Mouse (Mus musculus): Measurements from ENCODE around the gene Vmn1r4.

Gene Vmn1r4

DNA sequence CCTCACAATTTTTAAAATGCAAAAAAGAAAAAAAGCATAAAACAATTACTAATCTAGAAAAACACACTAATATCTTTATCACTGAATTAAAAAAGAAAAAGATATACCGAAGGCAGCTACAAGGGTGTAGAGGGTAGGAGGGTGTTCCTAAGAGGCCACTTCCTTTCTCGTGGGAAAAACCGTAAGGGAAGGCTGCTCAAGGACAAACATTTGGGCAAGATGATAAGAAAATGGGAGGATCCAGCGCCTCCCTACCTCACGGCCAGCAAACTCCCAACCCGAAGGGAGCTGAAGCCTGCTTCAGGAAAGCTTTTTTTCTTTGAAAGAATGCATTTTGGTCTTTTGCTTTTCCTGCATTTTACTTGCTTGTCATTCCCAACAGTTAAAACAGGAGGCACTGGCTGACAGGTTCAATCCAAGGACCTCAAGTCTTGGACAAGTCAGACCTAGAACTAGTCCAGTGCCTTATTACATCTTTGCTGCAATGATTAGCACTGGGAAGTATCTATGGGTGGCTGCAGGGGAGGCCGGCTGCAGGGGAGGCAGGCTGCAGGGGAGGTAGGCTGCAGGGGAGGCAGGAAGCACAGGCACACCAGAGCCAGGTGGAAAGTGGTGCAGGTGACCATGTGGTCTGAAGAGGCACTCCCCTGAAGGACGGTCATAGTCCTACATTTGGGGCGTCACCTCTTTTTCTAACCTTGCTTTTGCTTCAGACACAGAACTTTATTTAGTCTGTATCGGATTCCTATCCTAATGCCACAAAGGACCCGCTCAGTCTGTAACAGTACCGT is 6.0 kb upstream of the Vmn1r4 start:
- DNase-seq, result no peak

DNA sequence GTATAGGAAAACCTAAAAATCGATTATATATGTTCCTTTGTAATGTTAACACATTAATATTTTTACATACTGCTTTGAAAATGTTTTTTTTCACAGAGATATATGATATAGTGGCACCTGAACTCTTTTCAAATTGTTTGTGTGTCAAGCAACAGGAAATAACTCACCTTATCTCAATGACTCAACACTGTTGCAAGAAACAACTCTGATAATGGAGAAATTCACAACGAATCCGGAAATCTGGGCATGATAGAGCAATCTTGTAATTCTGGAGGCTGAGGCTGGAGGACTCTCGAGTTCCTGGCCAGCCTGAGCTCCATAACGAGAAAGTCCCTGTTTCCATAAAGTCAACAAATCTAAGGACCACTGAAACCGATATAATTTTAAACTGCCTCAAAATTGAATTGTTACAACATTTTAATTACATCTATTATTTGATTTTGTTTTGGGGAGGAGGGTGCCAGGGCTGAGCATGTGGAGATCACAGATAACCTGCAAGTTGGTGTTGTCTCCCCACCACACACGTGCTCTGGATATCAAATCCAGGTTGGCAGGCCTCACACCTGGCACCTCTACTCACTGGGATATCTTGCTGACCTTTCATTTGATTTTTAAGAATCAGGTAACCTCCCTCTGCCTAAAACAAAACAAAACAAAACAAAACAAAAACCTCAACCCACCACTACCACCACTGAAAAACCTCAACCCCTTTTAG is 4.3 kb upstream of the Vmn1r4 start:
- DNase-seq, result no peak

DNA sequence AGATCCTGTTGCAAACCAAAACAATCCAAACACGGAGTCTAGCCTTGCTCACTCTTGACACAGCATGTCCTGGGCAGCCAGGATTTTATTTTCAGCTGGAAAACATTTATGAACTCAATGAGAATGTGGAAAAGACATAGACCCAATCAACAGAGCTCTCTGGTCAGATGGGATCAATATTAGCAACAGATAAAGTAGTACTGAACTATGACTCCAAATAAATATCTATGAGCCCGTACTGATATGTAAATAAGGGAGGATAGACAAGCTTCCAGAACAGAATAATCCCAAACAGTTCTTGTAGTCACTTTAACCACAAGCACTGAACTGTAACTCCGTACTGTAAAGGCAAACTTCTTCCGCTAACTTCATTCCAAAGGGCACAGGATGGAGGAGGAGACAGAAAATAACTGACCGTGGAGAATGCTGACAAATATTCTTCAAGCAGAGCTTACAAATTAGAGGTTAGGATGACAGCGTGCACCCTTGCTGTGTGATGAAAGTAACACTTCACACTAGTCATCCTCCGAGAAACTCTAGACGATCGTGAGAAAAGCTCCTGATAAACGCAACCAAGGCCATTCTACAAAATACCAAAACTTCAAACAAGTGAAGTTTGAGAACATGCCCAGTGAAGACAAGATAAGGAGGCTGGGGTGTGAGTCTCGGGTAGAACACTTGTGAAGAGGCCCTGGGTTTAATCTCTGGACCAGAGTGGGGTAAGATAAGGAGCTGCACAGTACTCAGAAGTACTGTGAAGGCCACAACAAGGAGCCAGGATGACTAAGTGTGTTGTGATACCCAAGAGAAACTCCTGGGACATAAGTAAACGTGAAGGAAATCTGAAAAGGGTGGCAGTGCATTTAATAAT is 3.4 kb upstream of the Vmn1r4 start:
- peak; percentile 61 for DNase-seq

DNA sequence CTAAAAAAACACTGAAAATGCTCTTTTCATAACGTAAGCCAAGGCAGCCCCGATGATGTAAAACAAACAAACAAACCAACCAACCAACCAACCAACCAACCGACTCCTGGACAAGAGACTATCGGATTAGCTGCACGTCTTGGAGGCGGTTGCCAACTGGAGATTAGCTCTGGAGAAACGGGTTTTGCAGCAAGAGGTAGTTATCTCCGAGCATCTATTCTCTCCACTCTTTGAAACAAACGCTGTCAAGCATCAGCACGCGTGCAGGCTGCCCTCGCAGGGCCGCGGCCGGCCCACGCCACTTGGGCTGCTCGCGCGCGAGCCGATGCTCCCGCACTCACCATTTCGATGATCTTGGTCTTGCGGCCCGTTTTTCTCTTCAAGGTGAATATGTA is 487 bp upstream of the Vmn1r4 start:
- DNase-seq, result no peak

DNA sequence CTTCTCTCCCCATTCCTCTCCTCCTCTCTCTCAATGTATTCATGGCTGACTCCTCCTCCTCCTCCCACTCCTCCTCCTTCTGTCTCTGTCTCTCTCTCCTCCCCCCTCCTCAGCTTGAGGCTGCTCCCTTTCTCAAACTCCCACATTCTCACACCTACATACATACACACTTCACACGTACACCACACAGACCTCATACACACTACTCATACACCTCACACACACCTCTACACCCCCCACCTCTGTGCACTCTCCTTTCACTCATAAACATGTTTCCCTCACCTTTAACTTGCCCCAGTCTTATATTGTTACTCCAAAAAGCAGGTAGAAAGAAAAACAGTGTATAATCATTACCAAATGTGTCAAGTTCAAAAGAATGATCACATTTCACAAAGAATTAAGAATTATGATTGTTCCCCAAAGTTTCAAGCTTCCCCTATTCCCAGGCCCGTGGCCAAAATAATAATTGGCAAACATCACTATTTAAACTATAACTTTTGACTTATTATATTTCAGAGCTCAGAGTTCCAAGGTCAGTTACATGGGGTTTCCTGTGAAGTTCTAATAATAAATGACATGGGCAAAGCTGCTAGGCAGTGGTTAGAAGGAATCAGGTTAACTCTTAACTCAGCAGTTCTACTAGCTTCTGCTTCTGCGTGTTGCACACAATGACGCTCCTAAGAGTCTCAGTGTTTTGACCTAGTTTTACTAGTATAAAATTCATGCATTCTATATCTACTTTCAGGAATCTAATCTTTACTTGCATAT is 8.0 kb downstream of the Vmn1r4 start:
- DNase-seq, result no peak

DNA sequence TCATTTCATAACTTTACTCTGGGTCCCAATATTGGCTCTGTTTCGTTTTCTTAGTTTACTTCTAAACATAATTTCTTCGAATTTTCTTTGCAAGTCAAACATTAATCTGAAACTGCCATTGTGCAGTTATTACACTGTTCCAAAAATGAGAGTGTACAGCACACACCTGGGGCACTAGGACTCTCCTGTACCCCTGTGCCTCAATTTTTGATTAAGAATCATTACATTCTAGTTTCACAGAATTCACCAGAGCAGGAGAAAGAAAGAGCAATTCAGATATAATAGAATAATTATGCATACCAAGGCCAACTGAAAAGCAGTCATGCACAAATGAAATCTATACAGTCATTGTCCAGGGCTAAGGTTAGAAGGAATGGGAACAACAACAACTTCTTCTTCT is 8.6 kb downstream of the Vmn1r4 start:
- DNase-seq, result no peak

DNA sequence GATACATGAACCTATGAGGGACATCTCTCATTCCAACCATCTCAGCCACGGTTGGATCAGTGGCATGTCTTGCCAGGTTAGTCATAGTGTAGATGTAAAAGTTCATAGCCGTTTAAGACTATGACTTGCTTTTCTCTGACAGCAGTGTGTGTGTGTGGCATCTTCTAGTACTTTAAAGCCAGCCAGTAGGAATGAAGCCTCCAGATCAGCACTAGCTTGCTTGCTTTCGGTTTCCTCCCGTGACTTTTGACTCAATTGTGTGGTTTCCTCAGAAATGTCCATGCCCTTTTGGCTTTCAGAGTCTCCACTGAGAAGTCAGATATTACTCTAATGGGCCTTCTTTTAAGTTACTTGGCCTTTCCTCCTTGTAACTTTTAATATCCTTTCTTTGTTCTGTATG is 10.6 kb downstream of the Vmn1r4 start:
- DNase-seq, result no peak

DNA sequence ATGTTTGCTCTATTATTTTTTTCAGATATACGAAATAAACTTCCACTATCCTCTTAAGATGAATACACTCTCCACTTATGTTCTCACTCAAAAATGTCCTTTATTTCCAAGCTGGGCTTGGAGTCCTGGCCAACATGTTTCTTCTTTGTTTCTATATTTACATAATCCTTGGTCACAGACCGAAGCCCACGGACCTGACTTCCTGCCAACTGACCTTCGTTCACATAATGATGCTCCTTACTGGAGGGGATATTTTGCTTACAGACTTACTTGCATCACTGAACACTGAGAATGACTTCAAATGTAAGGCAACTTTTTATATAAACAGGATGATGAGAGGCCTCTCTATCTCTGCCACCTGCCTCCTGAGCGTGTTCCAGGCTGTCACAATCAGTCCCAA is 32.6 kb downstream of the Vmn1r4 start:
- DNase-seq, result peak; percentile 79

DNA sequence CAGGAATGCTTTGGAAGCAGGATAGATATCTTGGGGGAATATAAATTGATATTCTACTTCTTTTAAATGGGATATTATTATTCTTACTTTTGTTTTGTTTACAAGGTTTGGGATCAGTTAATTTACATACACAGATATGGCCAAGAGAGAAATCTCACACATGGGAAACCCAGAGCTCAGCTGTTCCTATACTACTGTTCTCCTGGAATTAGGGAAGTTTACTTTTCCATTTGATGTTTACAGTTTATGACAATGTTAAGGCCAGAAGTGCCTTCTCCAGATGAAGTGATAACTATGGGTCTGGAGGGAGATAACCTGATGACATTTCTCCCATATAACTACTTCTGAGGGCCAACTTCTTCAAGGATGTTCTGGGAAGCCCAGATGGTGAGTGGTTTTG is 46.2 kb downstream of the Vmn1r4 start, which contains the start of gene Vmn1r5:
Gene Vmn1r5 (plus strand): TSS at position 301 of the 400 bp plus-strand sequence.
- DNase-seq, result no peak

DNA sequence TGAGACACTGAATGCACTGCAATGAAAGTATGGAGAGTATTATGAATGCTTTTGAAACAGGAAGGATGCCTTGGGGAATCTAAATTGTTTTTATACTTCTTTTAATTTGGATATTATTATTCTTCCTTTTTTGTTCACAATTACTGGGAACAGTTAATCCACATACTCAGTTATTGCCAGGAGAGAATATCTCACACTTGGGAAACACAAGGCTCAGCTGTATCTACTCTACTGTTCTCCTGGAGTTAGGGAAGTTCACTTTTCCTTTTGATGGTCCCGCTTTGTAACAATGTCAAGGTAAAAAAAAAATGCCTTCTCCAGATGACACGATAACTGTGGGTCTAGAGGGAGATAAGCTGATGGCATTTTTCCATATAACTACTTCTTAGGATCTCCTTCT is 73.1 kb downstream of the Vmn1r4 start, which contains the start of gene Vmn1r6:
Gene Vmn1r6 (plus strand): TSS at position 301 of the 400 bp plus-strand sequence.
- no peak for DNase-seq

Data from kidney, postnatal 14 days (tissue).